Comparison of ENCODE assay signal across 8 mouse cellular contexts in the genomic region with DNA sequence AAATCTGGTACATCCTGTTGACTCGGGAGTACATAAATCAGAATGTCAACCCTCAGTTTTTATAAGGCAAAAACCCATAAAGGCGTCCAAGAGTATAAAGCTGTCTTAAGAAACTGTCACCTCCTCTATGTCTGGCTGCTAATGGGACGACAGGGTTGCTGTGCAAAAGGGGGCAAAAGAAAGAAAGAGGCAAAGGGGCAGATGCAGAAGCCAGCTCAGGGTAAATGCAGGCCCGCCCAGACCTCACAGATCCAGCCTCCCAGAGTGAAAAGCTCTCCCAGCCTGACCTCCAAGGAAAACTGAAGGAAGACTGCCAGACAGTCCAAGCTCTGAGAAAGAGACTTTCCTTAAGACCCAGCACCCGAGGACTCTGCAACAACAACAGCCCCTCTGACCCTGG.
DNase-seq lines count a peak whose midpoint lies in the region; ATAC-seq lines count a peak whose summit lies in the region.

No protein-coding gene starts in this region.

- no peak overlapping the region for H3K4me2 ChIP-seq in intestine, embryonic 16.5 days (ENCODE audit: low read depth, low read length)

- WGBS in embryonic facial prominence, embryonic 10.5 days: 64% methylated on average over 5 of the region's 5 CpGs
- 47% methylated on average over 5 of the region's 5 CpGs for WGBS in intestine, embryonic 16.5 days

- no peaks in the 10 kb centered on the region for H3K27me3 ChIP-seq in embryonic facial prominence, embryonic 10.5 days (replicated peaks; ENCODE audit: low read depth, poor library complexity, severe bottlenecking)
- H3K27me3 ChIP-seq in intestine, embryonic 16.5 days (replicated peaks; ENCODE audit: control insufficient read depth, insufficient read depth, low read length): no peaks in the 10 kb centered on the region

- H3K9me3 ChIP-seq in embryonic facial prominence, embryonic 10.5 days: no peaks in the 10 kb centered on the region
- no peaks in the 10 kb centered on the region for H3K9me3 ChIP-seq in intestine, embryonic 16.5 days (ENCODE audit: control insufficient read depth, low read length)

- peak overlapping the region; percentile 44 for H3K27ac ChIP-seq in embryonic facial prominence, embryonic 10.5 days (replicated peaks)
- H3K27ac ChIP-seq in intestine, embryonic 16.5 days (ENCODE audit: low read length): peak overlapping the region; percentile 18; the same call in 1 of the 2 replicates

- H3K4me3 ChIP-seq in embryonic facial prominence, embryonic 10.5 days: no peak overlapping the region
- H3K4me3 ChIP-seq in intestine, embryonic 16.5 days (ENCODE audit: low read length): no peak overlapping the region

- no peak overlapping the region for H3K9ac ChIP-seq in intestine, embryonic 16.5 days (ENCODE audit: low read depth, low read length)

- ATAC-seq in intestine, embryonic 16.5 days: no peak
- ATAC-seq in megakaryocyte progenitor cell, adult 5-6 weeks (replicated peaks; ENCODE audit: poor library complexity): no peak

- intact Hi-C loops in heart, postnatal 25 days (cut with DNase I): no loop called here

- peak; percentile 17 for DNase-seq in kidney, adult 18-20 months
- no peak for DNase-seq in kidney, adult 11 months
- DNase-seq in embryonic facial prominence, embryonic 10.5 days (ENCODE audit: low spot score): no peak
- DNase-seq in mesoderm, embryonic 11.5 days (ENCODE audit: low read depth, low spot score): peak; percentile 53
- DNase-seq in heart, postnatal 25 days (ENCODE audit: low spot score): no peak
- DNase-seq in cerebellum, adult 9-11 months: no peak

- peaks cover 66% of the 10 kb centered on the region for H3K4me1 ChIP-seq in embryonic facial prominence, embryonic 10.5 days
- peaks cover 4% of the 10 kb centered on the region; the same call in 1 of the 2 replicates for H3K4me1 ChIP-seq in intestine, embryonic 16.5 days (ENCODE audit: control insufficient read depth, insufficient read depth, low read length)

- peaks cover 32% of the 10 kb centered on the region for H3K36me3 ChIP-seq in embryonic facial prominence, embryonic 10.5 days (replicated peaks)
- H3K36me3 ChIP-seq in intestine, embryonic 16.5 days (ENCODE audit: control insufficient read depth, insufficient read depth, low read length): no peaks in the 10 kb centered on the region

Comparison
In these comparisons a context has a peak if more than half of its experiments do, and no peak if none do; other contexts are left out.
1. DNase-seq: peak in kidney, adult 18-20 months (single experiment) and mesoderm, embryonic 11.5 days (single experiment); none in kidney, adult 11 months (single experiment), embryonic facial prominence, embryonic 10.5 days (single experiment), heart, postnatal 25 days (single experiment) and cerebellum, adult 9-11 months (single experiment).